Mouse (Mus musculus) hindbrain, postnatal 0 days (tissue): ENCODE measurements around the gene Smpd3. TPM values are rescaled to one million over a fixed set of nuclear protein-coding genes. Genes with fewer than 3 reads are reported as not detected.

Source experiments
- ATAC-seq: fragments of 200-750 bp; cut with Nextera tagmentation; 2 replicates; pipeline ENCODE4 v1.8.0; 2017; ENCODE audit warnings: mild to moderate bottlenecking, moderate TSS enrichment, moderate library complexity
- DNase-seq: peaks from one replicate; pipeline ENCODE4 v3.0.0-alpha.2; 2015; ENCODE audit warnings: low spot score
- H3K27ac ChIP-seq: fragments of 300-500 bp; sonication (generic); 2 replicates; pipeline ENCODE4 v1.5.1; 2014; ENCODE audit warnings: mild to moderate bottlenecking
- H3K27me3 ChIP-seq: fragments of 300-500 bp; sonication (generic); 2 replicates; pipeline ENCODE4 v1.6.1; 2014; ENCODE audit warnings: low read length, mixed read lengths; ENCODE audit not compliant: insufficient read depth
- H3K36me3 ChIP-seq: fragments of 300-500 bp; sonication (generic); 2 replicates; pipeline ENCODE4 v1.6.1; 2014; ENCODE audit warnings: low read length, mixed read lengths; ENCODE audit not compliant: insufficient read depth
- H3K4me1 ChIP-seq: fragments of 300-500 bp; sonication (generic); 2 replicates; pipeline ENCODE4 v1.6.1; 2014; ENCODE audit warnings: antibody characterized with exemption, low read length, mixed read lengths; ENCODE audit not compliant: insufficient read depth
- H3K4me2 ChIP-seq: fragments of 300-500 bp; sonication (generic); 2 replicates; pipeline ENCODE4 v1.6.1; 2014; ENCODE audit warnings: low read depth, mild to moderate bottlenecking, low read length, moderate library complexity, mixed read lengths
- H3K4me3 ChIP-seq: fragments of 300-500 bp; sonication (generic); 2 replicates; pipeline ENCODE4 v1.5.1; 2014; ENCODE audit warnings: low read length
- H3K9ac ChIP-seq: fragments of 300-500 bp; sonication (generic); replicated peaks from 2 replicates; pipeline ENCODE4 v1.6.1; 2014; ENCODE audit warnings: mild to moderate bottlenecking, low read length, moderate library complexity, mixed read lengths
- H3K9me3 ChIP-seq: fragments of 300-500 bp; sonication (generic); 2 replicates; pipeline ENCODE4 v1.6.1; 2016; ENCODE audit warnings: low read length, mixed read lengths
- CTCF ChIP-seq: IDR thresholded peaks from 2 replicates; pipeline ENCODE4 v1.5.1; 2016; ENCODE audit warnings: antibody characterized with exemption, control low read depth, low read depth
- WGBS: fragments of 180-500 bp; shearing (Covaris S2); extraction: QIAGEN DNeasy Blood & Tissue Kit; methylation state at CpG from one replicate; pipeline ENCODE4 v1.1.7; 2014; 5-methylcytosine and 5-hydroxymethylcytosine counted together
- polyA plus RNA-seq: library from polyadenylated mRNA; unstranded; fragments of >200 nt; fragmentation: Nextera tagmentation; extraction: Ambion mirVana; gene quantifications from 2 replicates; pipeline ENCODE4 v1.2.1, GENCODE M21; 2015
- total RNA-seq: library from RNA; depleted of rRNA; stranded (reverse); fragments of >200 nt; gene quantifications from 2 replicates; pipeline ENCODE4 v1.2.3, GENCODE M21; 2014

Gene Smpd3
- total and polyA plus RNA-seq, 2 experiments from 2014 or later, result 58.2 to 88.3 TPM

GRCm38 (mm10) chr8:106268710-106269346 lies 69.0 kb downstream of the Smpd3 start:
- DNase-seq, result no peak
- no peak overlapping the region for H3K9ac ChIP-seq
- no peak for ATAC-seq
- peaks cover 4% of the 10 kb centered on the region; the same call in 1 of the 2 replicates for H3K36me3 ChIP-seq
- no peaks in the 10 kb centered on the region for H3K27me3 ChIP-seq
- TF ChIP-seq CTCF, result no peak
- no peaks in the 10 kb centered on the region for H3K9me3 ChIP-seq
- no peak overlapping the region for H3K4me3 ChIP-seq
- no peak overlapping the region for H3K4me2 ChIP-seq
- 31% methylated on average over 5 of the region's 5 CpGs for WGBS
- H3K27ac ChIP-seq, result no peak overlapping the region
- peaks cover 21% of the 10 kb centered on the region for H3K4me1 ChIP-seq

- Histone ChIP-seq H3K36me3 (peaks cover 4% of the 10 kb centered on the region; the same call in 1 of the 2 replicates), H3K9me3 (no peaks in the 10 kb centered on the region), H3K9ac (no peak overlapping the region), H3K4me3 (no peak overlapping the region), H3K4me2 (no peak overlapping the region), H3K4me1 (peaks cover 14% of the 10 kb centered on the region), H3K27me3 (no peaks in the 10 kb centered on the region), H3K27ac (no peak overlapping the region)
- WGBS, result 69% methylated on average over 17 of the region's 17 CpGs
- DNase-seq, result no peak
- TF ChIP-seq CTCF, result no peak
- ATAC-seq, result no peak
Observed at GRCm38 (mm10) chr8:106265398-106265797, 72.4 kb downstream of the Smpd3 start.

- Histone ChIP-seq H3K9me3 (no peaks in the 10 kb centered on the region), H3K27me3 (no peaks in the 10 kb centered on the region), H3K4me3 (no peak overlapping the region), H3K9ac (no peak overlapping the region), H3K27ac (no peak overlapping the region), H3K4me1 (peaks cover 3% of the 10 kb centered on the region; the same call in 1 of the 2 replicates), H3K4me2 (no peak overlapping the region), H3K36me3 (peaks cover 4% of the 10 kb centered on the region; the same call in 1 of the 2 replicates)
- 67% methylated on average over 4 of the region's 4 CpGs for WGBS
- ATAC-seq (no peak), DNase-seq (no peak)
- no peak for TF ChIP-seq CTCF
Observed at GRCm38 (mm10) chr8:106263928-106264327, 73.9 kb downstream of the Smpd3 start.

- H3K27me3 ChIP-seq, result no peaks in the 10 kb centered on the region
- no peak overlapping the region for H3K4me3 ChIP-seq
- no peak overlapping the region for H3K4me2 ChIP-seq
- H3K27ac ChIP-seq, result no peak overlapping the region
- DNase-seq, result peak; percentile 52
- no peaks in the 10 kb centered on the region for H3K4me1 ChIP-seq
- TF ChIP-seq CTCF, result no peak
- ATAC-seq, result no peak
- WGBS, result 37% methylated on average over 5 of the region's 5 CpGs
- no peak overlapping the region for H3K9ac ChIP-seq
- H3K36me3 ChIP-seq, result peaks cover 7% of the 10 kb centered on the region; the same call in 1 of the 2 replicates
- H3K9me3 ChIP-seq, result no peaks in the 10 kb centered on the region
Observed at GRCm38 (mm10) chr8:106262343-106262742, 75.4 kb downstream of the Smpd3 start.

- H3K9ac ChIP-seq, result no peak overlapping the region
- H3K36me3 ChIP-seq, result peaks cover 15% of the 10 kb centered on the region; the same call in 1 of the 2 replicates
- no peaks in the 10 kb centered on the region for H3K27me3 ChIP-seq
- no peaks in the 10 kb centered on the region for H3K9me3 ChIP-seq
- no peak overlapping the region for H3K4me2 ChIP-seq
- ATAC-seq, result no peak
- 61% methylated on average over 4 of the region's 4 CpGs for WGBS
- no peak for TF ChIP-seq CTCF
- H3K4me3 ChIP-seq, result no peak overlapping the region
- no peaks in the 10 kb centered on the region for H3K4me1 ChIP-seq
- no peak for DNase-seq
- H3K27ac ChIP-seq, result no peak overlapping the region
Observed at GRCm38 (mm10) chr8:106260894-106261293, 76.9 kb downstream of the Smpd3 start.

- H3K27ac ChIP-seq, result no peak overlapping the region
- no peak for DNase-seq
- H3K9me3 ChIP-seq, result no peaks in the 10 kb centered on the region
- peaks cover 17% of the 10 kb centered on the region; the same call in 1 of the 2 replicates for H3K36me3 ChIP-seq
- no peaks in the 10 kb centered on the region for H3K27me3 ChIP-seq
- H3K4me3 ChIP-seq, result no peak overlapping the region
- no peak overlapping the region for H3K4me2 ChIP-seq
- no peak for ATAC-seq
- 84% methylated on average over 10 of the region's 10 CpGs for WGBS
- H3K9ac ChIP-seq, result no peak overlapping the region
- H3K4me1 ChIP-seq, result no peaks in the 10 kb centered on the region
- no peak for TF ChIP-seq CTCF
Observed at GRCm38 (mm10) chr8:106259579-106260255, 78.1 kb downstream of the Smpd3 start.

- Histone ChIP-seq H3K9me3 (no peaks in the 10 kb centered on the region), H3K4me3 (no peak overlapping the region), H3K36me3 (peaks cover 30% of the 10 kb centered on the region), H3K9ac (no peak overlapping the region), H3K4me2 (no peak overlapping the region), H3K27me3 (no peaks in the 10 kb centered on the region), H3K27ac (no peak overlapping the region), H3K4me1 (no peaks in the 10 kb centered on the region)
- peak; percentile 50 for TF ChIP-seq CTCF
- WGBS, result 20% methylated on average over 1 of the region's 1 CpGs
- DNase-seq (peak; percentile 35), ATAC-seq (no peak)
Observed at GRCm38 (mm10) chr8:106258169-106258568, 79.6 kb downstream of the Smpd3 start.
